Mouse (Mus musculus) left cerebral cortex, adult 9 months (tissue): Measurements from ENCODE around the gene Snx4.
A peak's percentile ranks its signal among the peaks of the same experiment; 100 is the strongest.
"Not testable (repeated sequence)": the region's sequence is repeated elsewhere in the genome, so short reads cannot be mapped to it uniquely, and the experiment has no call there.

ENCODE experiments used
- DNase-seq, 2 experiments: peaks; one replicate each; pipeline ENCODE4 v3.0.0; 2022; ENCODE audit warnings: low spot score in 2 of 2

Snx4 gene

GRCm38 (mm10) chr16:33251194-33252051 is at the start of gene Snx4:
Snx4 (plus strand) TSS chr16:33251442.
- DNase-seq: peak; percentile 71 to 91

GRCm38 (mm10) chr16:33210812-33211211 is 40.4 kb upstream of the Snx4 start:
- DNase-seq: no peak

- no peak for DNase-seq
Measured at GRCm38 (mm10) chr16:33216313-33217003, 34.8 kb upstream of the Snx4 start.

- DNase-seq: not testable (repeated sequence)
Measured at GRCm38 (mm10) chr16:33217553-33218085, 33.6 kb upstream of the Snx4 start.

- no peak for DNase-seq
Measured at GRCm38 (mm10) chr16:33222482-33222881, 28.8 kb upstream of the Snx4 start.

GRCm38 (mm10) chr16:33224381-33224780 is 26.9 kb upstream of the Snx4 start:
- no peak for DNase-seq

- no peak for DNase-seq
Measured at GRCm38 (mm10) chr16:33234128-33234527, 17.1 kb upstream of the Snx4 start.

GRCm38 (mm10) chr16:33236151-33236550 is 15.1 kb upstream of the Snx4 start:
- DNase-seq: no peak

- DNase-seq: no peak
Measured at GRCm38 (mm10) chr16:33239305-33239704, 11.9 kb upstream of the Snx4 start.

GRCm38 (mm10) chr16:33242046-33242445 is 9.2 kb upstream of the Snx4 start:
- DNase-seq: no peak

- no peak for DNase-seq
Measured at GRCm38 (mm10) chr16:33244136-33244691, 7.0 kb upstream of the Snx4 start.

- DNase-seq: no peak
Measured at GRCm38 (mm10) chr16:33244933-33245470, 6.2 kb upstream of the Snx4 start.

- no peak for DNase-seq
Measured at GRCm38 (mm10) chr16:33246526-33246925, 4.7 kb upstream of the Snx4 start.

- no peak for DNase-seq
Measured at GRCm38 (mm10) chr16:33247006-33247405, 4.2 kb upstream of the Snx4 start.

- no peak for DNase-seq
Measured at GRCm38 (mm10) chr16:33250651-33251120, 556 bp upstream of the Snx4 start.

GRCm38 (mm10) chr16:33255601-33256000 is 4.4 kb downstream of the Snx4 start:
- no peak for DNase-seq

GRCm38 (mm10) chr16:33258530-33258929 is 7.3 kb downstream of the Snx4 start:
- no peak for DNase-seq

GRCm38 (mm10) chr16:33259824-33260223 is 8.6 kb downstream of the Snx4 start:
- no peak for DNase-seq

GRCm38 (mm10) chr16:33260825-33261224 is 9.6 kb downstream of the Snx4 start:
- no peak for DNase-seq

GRCm38 (mm10) chr16:33261584-33262061 is 10.4 kb downstream of the Snx4 start:
- DNase-seq: no peak

GRCm38 (mm10) chr16:33262096-33262495 is 10.9 kb downstream of the Snx4 start:
- no peak for DNase-seq
